Mouse (Mus musculus): ENCODE data around the gene Tbc1d8b. TPM values are rescaled to one million over a fixed set of nuclear protein-coding genes. Genes with fewer than 3 reads are reported as not detected.

Tbc1d8b gene
- polyA plus RNA-seq (2011; ENCODE audit: insufficient read depth, insufficient read length, low read depth, missing spikeins) = 2.0 and 2.2 TPM in 2 replicates

DNA sequence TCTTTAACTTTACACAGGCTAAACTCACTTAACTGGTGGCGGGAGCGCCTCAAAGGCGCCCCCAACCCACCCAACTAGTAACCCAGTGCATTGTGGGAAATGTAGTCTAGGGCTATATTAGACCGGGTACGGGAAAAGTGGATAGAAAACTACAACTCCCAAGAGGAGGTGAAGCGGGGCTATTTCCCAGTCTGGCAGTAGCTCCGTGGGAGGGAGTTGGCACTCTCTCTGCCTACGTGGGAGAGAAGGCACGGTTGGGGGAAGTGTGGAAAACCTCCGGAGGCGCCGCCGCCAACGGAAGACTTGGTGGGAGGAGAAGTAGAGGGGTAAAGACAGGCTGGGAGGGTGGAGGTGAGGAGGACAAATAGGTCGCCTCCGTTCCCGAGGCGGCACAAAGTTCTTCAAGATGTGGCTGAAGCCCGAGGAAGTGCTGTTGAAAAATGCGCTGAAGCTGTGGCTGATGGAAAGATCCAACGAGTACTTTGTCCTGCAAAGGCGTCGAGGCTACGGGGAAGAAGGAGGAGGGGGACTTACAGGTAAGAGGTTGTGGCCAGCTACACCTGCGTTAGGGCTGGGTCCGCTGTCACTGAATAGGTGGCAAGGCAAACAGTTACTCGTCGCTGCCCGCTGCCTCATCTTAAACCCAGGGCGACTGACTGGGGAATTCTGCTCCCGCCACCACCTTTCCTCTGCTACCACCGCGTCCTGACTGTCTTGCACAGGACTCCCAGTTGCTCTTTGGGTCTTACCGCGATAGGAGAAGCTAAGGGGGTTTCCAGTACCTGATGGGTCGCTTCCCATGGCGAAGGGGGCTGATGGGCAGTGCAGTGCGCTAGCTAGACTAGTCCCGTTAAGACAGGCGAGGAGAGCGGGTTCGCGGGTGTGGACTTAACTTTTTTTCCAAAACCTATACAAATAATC lies at the start of gene Tbc1d8b:
Gene Tbc1d8b, plus strand, starts transcription at position 222 of the 921 bp plus-strand sequence.
- Histone ChIP-seq H3K4me1 (ENCODE audit: control insufficient read depth, insufficient read depth, low read length) (no peaks in the 10 kb centered on the region), H3K9me3 (replicated peaks; ENCODE audit: control insufficient read depth, insufficient read depth, low read length, poor library complexity, severe bottlenecking) (no peaks in the 10 kb centered on the region), H3K4me3 (ENCODE audit: low read depth, low read length) (peak within 1 kb of the TSS; percentile 94), H3K27me3 (ENCODE audit: control insufficient read depth, insufficient read depth, low read length, poor library complexity, severe bottlenecking) (no peaks in the 10 kb centered on the region), H3K36me3 (ENCODE audit: control insufficient read depth, insufficient read depth, low read length, poor library complexity, severe bottlenecking) (no peaks in the 10 kb centered on the region), H3K27ac (ENCODE audit: insufficient read depth, low read length) (no peak within 1 kb of the TSS), H3K9ac (ENCODE audit: low read depth, poor library complexity, severe bottlenecking) (peak within 1 kb of the TSS; percentile 12; the same call in 1 of the 2 replicates)
- no peak for TF ChIP-seq EP300 (IDR thresholded peaks at IDR 0.05; ENCODE audit: insufficient read depth, low read depth, low read length)
- TF ChIP-seq CTCF (IDR thresholded peaks at IDR 0.05; ENCODE audit: low read depth, low read length) = no peak
- TF ChIP-seq POLR2A (IDR thresholded peaks at IDR 0.05; ENCODE audit: insufficient read depth, low read length) = no peak

DNA sequence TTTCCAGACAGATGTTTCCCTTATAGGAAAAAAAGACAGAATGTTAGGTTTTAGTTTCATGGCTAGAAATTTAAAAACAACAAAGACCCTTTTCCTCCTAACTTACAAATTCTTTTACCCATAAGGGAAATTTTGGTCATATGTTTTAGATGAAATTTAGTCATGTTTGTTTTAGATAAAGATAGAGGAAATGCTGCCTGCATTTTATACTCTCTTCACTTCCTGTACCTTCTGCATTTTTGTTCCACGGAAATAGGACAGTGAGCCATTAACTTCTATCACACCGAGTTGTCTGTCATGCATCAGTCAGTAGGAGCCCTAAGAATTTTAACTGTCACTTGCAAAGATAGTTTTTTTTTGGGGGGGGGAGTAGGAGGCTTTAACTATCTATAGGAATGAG lies 45.1 kb upstream of the Tbc1d8b start:
- no peaks in the 10 kb centered on the region for H3K4me1 ChIP-seq (ENCODE audit: control insufficient read depth, insufficient read depth, low read length)
- TF ChIP-seq EP300 (IDR thresholded peaks at IDR 0.05; ENCODE audit: insufficient read depth, low read depth, low read length) = no peak
- TF ChIP-seq POLR2A (IDR thresholded peaks at IDR 0.05; ENCODE audit: insufficient read depth, low read length) = no peak
- TF ChIP-seq CTCF (IDR thresholded peaks at IDR 0.05; ENCODE audit: low read depth, low read length) = no peak
- H3K27me3 ChIP-seq (ENCODE audit: control insufficient read depth, insufficient read depth, low read length, poor library complexity, severe bottlenecking) = no peaks in the 10 kb centered on the region
- no peaks in the 10 kb centered on the region for H3K9me3 ChIP-seq (replicated peaks; ENCODE audit: control insufficient read depth, insufficient read depth, low read length, poor library complexity, severe bottlenecking)
- H3K9ac ChIP-seq (ENCODE audit: low read depth, poor library complexity, severe bottlenecking) = no peak overlapping the region
- no peak overlapping the region for H3K27ac ChIP-seq (ENCODE audit: insufficient read depth, low read length)
- no peaks in the 10 kb centered on the region for H3K36me3 ChIP-seq (ENCODE audit: control insufficient read depth, insufficient read depth, low read length, poor library complexity, severe bottlenecking)
- no peak overlapping the region for H3K4me3 ChIP-seq (ENCODE audit: low read depth, low read length)

DNA sequence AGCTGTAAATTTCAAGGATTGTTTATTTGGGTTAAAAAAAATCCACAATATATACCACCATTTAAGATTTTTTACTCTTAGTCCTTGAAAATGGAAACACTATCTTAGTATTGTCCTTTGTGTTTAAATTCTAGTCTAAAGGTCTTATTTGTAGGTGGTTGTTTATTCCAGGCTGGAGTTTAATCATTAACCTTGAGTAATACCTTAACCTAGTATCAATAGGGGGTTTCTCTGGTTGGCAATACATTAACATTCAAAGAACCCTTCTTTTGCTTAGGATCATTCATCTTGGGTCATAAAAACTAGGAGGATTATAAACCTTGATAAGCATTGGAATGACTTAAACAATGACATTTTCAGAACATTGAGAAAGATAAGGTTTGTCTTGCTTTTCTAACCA lies 44.4 kb upstream of the Tbc1d8b start:
- Histone ChIP-seq H3K4me3 (ENCODE audit: low read depth, low read length) (no peak overlapping the region), H3K36me3 (ENCODE audit: control insufficient read depth, insufficient read depth, low read length, poor library complexity, severe bottlenecking) (no peaks in the 10 kb centered on the region), H3K9me3 (replicated peaks; ENCODE audit: control insufficient read depth, insufficient read depth, low read length, poor library complexity, severe bottlenecking) (no peaks in the 10 kb centered on the region), H3K9ac (ENCODE audit: low read depth, poor library complexity, severe bottlenecking) (no peak overlapping the region), H3K27me3 (ENCODE audit: control insufficient read depth, insufficient read depth, low read length, poor library complexity, severe bottlenecking) (no peaks in the 10 kb centered on the region), H3K27ac (ENCODE audit: insufficient read depth, low read length) (no peak overlapping the region), H3K4me1 (ENCODE audit: control insufficient read depth, insufficient read depth, low read length) (no peaks in the 10 kb centered on the region)
- TF ChIP-seq EP300 (IDR thresholded peaks at IDR 0.05; ENCODE audit: insufficient read depth, low read depth, low read length) = no peak
- no peak for TF ChIP-seq CTCF (IDR thresholded peaks at IDR 0.05; ENCODE audit: low read depth, low read length)
- no peak for TF ChIP-seq POLR2A (IDR thresholded peaks at IDR 0.05; ENCODE audit: insufficient read depth, low read length)

DNA sequence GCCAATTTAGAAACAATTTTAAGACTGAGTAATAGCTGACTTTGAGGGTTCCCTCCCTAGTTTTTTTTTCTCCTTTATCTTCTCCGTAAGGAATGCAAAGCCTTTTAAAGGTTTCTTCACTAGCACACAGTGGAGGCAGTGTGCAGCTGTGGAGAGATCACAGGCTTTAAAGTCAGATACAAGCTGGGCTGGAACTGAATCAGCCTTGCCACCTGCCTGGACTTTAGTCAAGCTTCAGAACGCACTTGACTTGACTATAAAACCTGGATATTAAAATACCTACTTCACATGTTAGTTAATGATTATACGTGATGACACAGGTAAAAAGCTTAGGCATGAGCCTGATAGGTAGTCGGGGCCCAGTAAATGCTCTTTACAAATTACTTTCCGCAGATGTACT lies 32.6 kb upstream of the Tbc1d8b start:
- H3K27me3 ChIP-seq (ENCODE audit: control insufficient read depth, insufficient read depth, low read length, poor library complexity, severe bottlenecking) = no peaks in the 10 kb centered on the region
- H3K4me1 ChIP-seq (ENCODE audit: control insufficient read depth, insufficient read depth, low read length) = no peaks in the 10 kb centered on the region
- no peaks in the 10 kb centered on the region for H3K9me3 ChIP-seq (replicated peaks; ENCODE audit: control insufficient read depth, insufficient read depth, low read length, poor library complexity, severe bottlenecking)
- H3K27ac ChIP-seq (ENCODE audit: insufficient read depth, low read length) = no peak overlapping the region
- no peak overlapping the region for H3K4me3 ChIP-seq (ENCODE audit: low read depth, low read length)
- TF ChIP-seq POLR2A (IDR thresholded peaks at IDR 0.05; ENCODE audit: insufficient read depth, low read length) = no peak
- TF ChIP-seq CTCF (IDR thresholded peaks at IDR 0.05; ENCODE audit: low read depth, low read length) = no peak
- TF ChIP-seq EP300 (IDR thresholded peaks at IDR 0.05; ENCODE audit: insufficient read depth, low read depth, low read length) = no peak
- H3K9ac ChIP-seq (ENCODE audit: low read depth, poor library complexity, severe bottlenecking) = no peak overlapping the region
- H3K36me3 ChIP-seq (ENCODE audit: control insufficient read depth, insufficient read depth, low read length, poor library complexity, severe bottlenecking) = no peaks in the 10 kb centered on the region

DNA sequence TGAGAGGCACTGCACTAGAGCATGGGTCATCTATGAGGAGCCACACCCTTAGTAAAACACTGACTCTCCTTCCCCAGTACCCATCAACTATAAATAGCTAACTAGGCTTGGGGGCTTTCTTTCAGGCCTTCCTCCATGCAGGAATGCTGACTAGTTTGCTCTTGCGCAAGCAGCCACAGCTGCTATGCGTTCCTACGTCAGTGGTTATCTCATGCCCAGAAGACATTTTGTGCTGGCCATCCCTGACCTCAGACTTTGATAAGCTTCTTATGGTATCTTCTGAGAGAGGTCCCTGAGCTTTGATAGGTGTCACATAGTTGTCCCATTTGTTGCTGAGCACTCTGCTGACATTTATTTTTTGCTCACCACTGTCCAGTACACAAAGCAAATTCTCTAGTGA lies 31.5 kb upstream of the Tbc1d8b start:
- H3K36me3 ChIP-seq (ENCODE audit: control insufficient read depth, insufficient read depth, low read length, poor library complexity, severe bottlenecking) = no peaks in the 10 kb centered on the region
- H3K27me3 ChIP-seq (ENCODE audit: control insufficient read depth, insufficient read depth, low read length, poor library complexity, severe bottlenecking) = no peaks in the 10 kb centered on the region
- no peaks in the 10 kb centered on the region for H3K9me3 ChIP-seq (replicated peaks; ENCODE audit: control insufficient read depth, insufficient read depth, low read length, poor library complexity, severe bottlenecking)
- no peak overlapping the region for H3K27ac ChIP-seq (ENCODE audit: insufficient read depth, low read length)
- TF ChIP-seq CTCF (IDR thresholded peaks at IDR 0.05; ENCODE audit: low read depth, low read length) (no peak), POLR2A (IDR thresholded peaks at IDR 0.05; ENCODE audit: insufficient read depth, low read length) (no peak), EP300 (IDR thresholded peaks at IDR 0.05; ENCODE audit: insufficient read depth, low read depth, low read length) (no peak)
- H3K9ac ChIP-seq (ENCODE audit: low read depth, poor library complexity, severe bottlenecking) = no peak overlapping the region
- no peak overlapping the region for H3K4me3 ChIP-seq (ENCODE audit: low read depth, low read length)
- H3K4me1 ChIP-seq (ENCODE audit: control insufficient read depth, insufficient read depth, low read length) = no peaks in the 10 kb centered on the region

All from ES-Bruce4 (cell line).